Mouse (Mus musculus) right cerebral cortex, postnatal 25 days (tissue): ENCODE data around the gene Ggct.

Source experiments
- DNase-seq: peaks from one replicate; pipeline ENCODE4 v3.0.0; 2022

Ggct gene

GRCm38 (mm10) chr6:54946241-54946953 is 46.4 kb downstream of the Ggct start:
- DNase-seq = no peak

- no peak for DNase-seq
Observed at GRCm38 (mm10) chr6:54944551-54944950, 48.2 kb downstream of the Ggct start.

GRCm38 (mm10) chr6:54943753-54944152 is 49.0 kb downstream of the Ggct start:
- no peak for DNase-seq

GRCm38 (mm10) chr6:54943292-54943691 is 49.5 kb downstream of the Ggct start:
- no peak for DNase-seq

GRCm38 (mm10) chr6:54941149-54941548 is 51.6 kb downstream of the Ggct start:
- DNase-seq = no peak

GRCm38 (mm10) chr6:54940126-54940525 is 52.6 kb downstream of the Ggct start:
- DNase-seq = no peak

GRCm38 (mm10) chr6:54939631-54940030 is 53.1 kb downstream of the Ggct start:
- no peak for DNase-seq

GRCm38 (mm10) chr6:54936496-54936895 is 56.3 kb downstream of the Ggct start:
- DNase-seq = no peak

GRCm38 (mm10) chr6:54934930-54935329 is 57.8 kb downstream of the Ggct start:
- no peak for DNase-seq

GRCm38 (mm10) chr6:54934313-54934712 is 58.4 kb downstream of the Ggct start:
- DNase-seq = no peak

- DNase-seq = no peak
Observed at GRCm38 (mm10) chr6:54933866-54934265, 58.9 kb downstream of the Ggct start.

GRCm38 (mm10) chr6:54933216-54933615 is 59.5 kb downstream of the Ggct start:
- no peak for DNase-seq
